Mouse (Mus musculus): ENCODE results near the gene Xxylt1.

GRCm38 (mm10) chr16:31039803-31040459, 41.3 kb downstream of the Xxylt1 start:
- TF ChIP-seq POLR2A (IDR thresholded peaks at IDR 0.05; ENCODE audit: low read depth, low read length) (no peak), CTCF (conservative IDR thresholded peaks at IDR 0.05; ENCODE audit: insufficient read depth, insufficient read length, low read depth, low read length) (no peak)

Measured in kidney, adult 2 months (tissue).